8 mouse cellular contexts compared by ENCODE assay signal in genomic region chr16:38483582-38484309, GRCm38 (mm10). TPM values are rescaled to one million over a fixed set of nuclear protein-coding genes. Genes with fewer than 3 reads are reported as not detected.
DNase-seq lines count a peak whose midpoint lies in the region; ATAC-seq and TF ChIP-seq lines count a peak whose summit lies in the region.

No protein-coding gene starts in this region.

- H3K9ac ChIP-seq in forebrain, embryonic 15.5 days (replicated peaks) = peak overlapping the region; percentile 15; the same call in 1 of the 2 replicates
- H3K9ac ChIP-seq in midbrain, embryonic 11.5 days (ENCODE audit: low read length) = no peak overlapping the region

- intact Hi-C loops in left cerebral cortex, adult 2 months (cut with DNase I) = loop anchor here (5.0 kb wide), 1 partner anchor 106 kb away; no protein-coding TSS in a partner anchor
- intact Hi-C loops in left cerebral cortex, postnatal 14 days (cut with DNase I) = loop anchor here (5.0 to 10.0 kb wide), 2 partner anchors 109 to 136 kb away; partner anchors contain the start of genes Cox17 and Gm21987

- peak overlapping the region; percentile 32 for H3K4me3 ChIP-seq in left cerebral cortex, adult 2 months
- H3K4me3 ChIP-seq in forebrain, embryonic 15.5 days = peak overlapping the region; percentile 38
- H3K4me3 ChIP-seq in midbrain, embryonic 11.5 days (ENCODE audit: low read depth, low read length) = peak overlapping the region; percentile 26

- no peak for TF ChIP-seq CTCF in left cerebral cortex, adult 2 months (IDR thresholded peaks at IDR 0.05)

- WGBS in forebrain, embryonic 15.5 days = 46% methylated on average over 40 of the region's 42 CpGs
- WGBS in midbrain, embryonic 11.5 days = 39% methylated on average over 42 of the region's 42 CpGs

- no peak for DNase-seq in left cerebral cortex, adult 2 months (ENCODE audit: extremely low spot score in 1 of 2, low spot score in 2 of 2)
- no peak for DNase-seq in left cerebral cortex, postnatal 14 days (ENCODE audit: low spot score in 2 of 2)
- DNase-seq in kidney, postnatal 14 days = peak; percentile 7
- peak; percentile 85 for DNase-seq in midbrain, embryonic 11.5 days (ENCODE audit: low spot score, missing footprints)
- DNase-seq in thymus, postnatal 0 days (ENCODE audit: low spot score) = peak; percentile 10
- DNase-seq in right cerebral cortex, postnatal 36 days (ENCODE audit: low spot score in 2 of 2) = no peak
- DNase-seq in cerebellum, postnatal 25 days = no peak

- no peaks in the 10 kb centered on the region for H3K36me3 ChIP-seq in forebrain, embryonic 15.5 days
- no peaks in the 10 kb centered on the region for H3K36me3 ChIP-seq in midbrain, embryonic 11.5 days (ENCODE audit: control insufficient read depth, insufficient read depth, low read length)

- H3K4me1 ChIP-seq in forebrain, embryonic 15.5 days = 0 out of 2 replicates have a peak, but pooled peaks cover 5% of the 10 kb centered on the region
- no peaks in the 10 kb centered on the region; the same call in 1 of the 2 replicates for H3K4me1 ChIP-seq in midbrain, embryonic 11.5 days (ENCODE audit: control insufficient read depth, insufficient read depth, low read length)

- ATAC-seq in forebrain, embryonic 15.5 days (replicated peaks) = peak; percentile 32; the same call in 1 of the 2 replicates
- ATAC-seq in midbrain, embryonic 11.5 days (ENCODE audit: low FRiP score) = peak; percentile 52

- H3K27ac ChIP-seq in left cerebral cortex, adult 2 months = no peak overlapping the region
- H3K27ac ChIP-seq in forebrain, embryonic 15.5 days (replicated peaks) = no peak overlapping the region
- H3K27ac ChIP-seq in midbrain, embryonic 11.5 days (ENCODE audit: low read depth, low read length) = no peak overlapping the region

- H3K27me3 ChIP-seq in forebrain, embryonic 15.5 days = no peaks in the 10 kb centered on the region
- H3K27me3 ChIP-seq in midbrain, embryonic 11.5 days (ENCODE audit: control insufficient read depth, insufficient read depth, low read length) = peaks cover 6% of the 10 kb centered on the region

- H3K9me3 ChIP-seq in forebrain, embryonic 15.5 days = no peaks in the 10 kb centered on the region; the same call in 1 of the 2 replicates
- no peaks in the 10 kb centered on the region for H3K9me3 ChIP-seq in midbrain, embryonic 11.5 days (ENCODE audit: control insufficient read depth, low read length)

- peak overlapping the region; percentile 52 for H3K4me2 ChIP-seq in forebrain, embryonic 15.5 days (replicated peaks)
- H3K4me2 ChIP-seq in midbrain, embryonic 11.5 days = peak overlapping the region; percentile 43

RNA-seq across cellular contexts. Expression of gene Cd80, which starts 28.4 kb away (rescaled TPM):
- under 1 TPM; 0.27 to 0.54 TPM for total RNA-seq in left cerebral cortex, adult 2 months (2021)
- total RNA-seq in left cerebral cortex, postnatal 14 days (2021) = under 1 TPM; 0.30 to 0.46 TPM
- polyA plus RNA-seq in forebrain, embryonic 15.5 days (2015; fragmentation: Nextera tagmentation; extraction: Ambion mirVana) = 0.55 and 0.59 TPM in 2 replicates
- polyA plus RNA-seq in midbrain, embryonic 11.5 days (2014; fragmentation: Nextera tagmentation; extraction: Ambion mirVana) = 0.42 and 0.65 TPM in 2 replicates
- 0.72 and 0.82 TPM in 2 replicates for polyA plus RNA-seq in thymus, postnatal 0 days (2015; fragmentation: Nextera tagmentation; extraction: Ambion mirVana)

RNA-seq across cellular contexts. Expression of gene Adprh, which starts 31.2 kb away (rescaled TPM):
- total RNA-seq in left cerebral cortex, adult 2 months (2021) = 10 to 100 TPM; 60.9 to 61.6 TPM
- total RNA-seq in left cerebral cortex, postnatal 14 days (2021) = 10 to 100 TPM; 61.4 to 63.4 TPM
- 131 and 141 TPM in 2 replicates for polyA plus RNA-seq in forebrain, embryonic 15.5 days (2015; fragmentation: Nextera tagmentation; extraction: Ambion mirVana)
- 122 and 134 TPM in 2 replicates for polyA plus RNA-seq in midbrain, embryonic 11.5 days (2014; fragmentation: Nextera tagmentation; extraction: Ambion mirVana)
- 90.2 and 91.5 TPM in 2 replicates for polyA plus RNA-seq in thymus, postnatal 0 days (2015; fragmentation: Nextera tagmentation; extraction: Ambion mirVana)

RNA-seq across cellular contexts. Expression of gene Timmdc1, which starts 38.7 kb away (rescaled TPM):
- total RNA-seq in left cerebral cortex, adult 2 months (2021) = 10 to 100 TPM; 32.2 to 33.4 TPM
- 10 to 100 TPM; 30.2 to 31.5 TPM for total RNA-seq in left cerebral cortex, postnatal 14 days (2021)
- 37.9 and 39.3 TPM in 2 replicates for polyA plus RNA-seq in forebrain, embryonic 15.5 days (2015; fragmentation: Nextera tagmentation; extraction: Ambion mirVana)
- 27.6 and 29.2 TPM in 2 replicates for polyA plus RNA-seq in midbrain, embryonic 11.5 days (2014; fragmentation: Nextera tagmentation; extraction: Ambion mirVana)
- polyA plus RNA-seq in thymus, postnatal 0 days (2015; fragmentation: Nextera tagmentation; extraction: Ambion mirVana) = 29.4 and 30.1 TPM in 2 replicates

RNA-seq across cellular contexts. Expression of gene Pla1a, which starts 50.8 kb away (rescaled TPM):
- 1 to 10 TPM; 1.5 to 2.5 TPM for total RNA-seq in left cerebral cortex, adult 2 months (2021)
- 1 to 10 TPM in 1 of 2 experiments, under 1 TPM in 1; 0.57 to 1.3 TPM for total RNA-seq in left cerebral cortex, postnatal 14 days (2021)
- polyA plus RNA-seq in forebrain, embryonic 15.5 days (2015; fragmentation: Nextera tagmentation; extraction: Ambion mirVana) = 0.34 and 0.41 TPM in 2 replicates
- 0.23 and 0.59 TPM in 2 replicates for polyA plus RNA-seq in midbrain, embryonic 11.5 days (2014; fragmentation: Nextera tagmentation; extraction: Ambion mirVana)
- polyA plus RNA-seq in thymus, postnatal 0 days (2015; fragmentation: Nextera tagmentation; extraction: Ambion mirVana) = 2.2 and 2.8 TPM in 2 replicates

Comparison
In these comparisons a context has a peak if more than half of its experiments do, and no peak if none do; other contexts are left out.
1. DNase-seq: peak in kidney, postnatal 14 days (single experiment), midbrain, embryonic 11.5 days (single experiment) and thymus, postnatal 0 days (single experiment); none in left cerebral cortex, adult 2 months (0 of 2), left cerebral cortex, postnatal 14 days (0 of 2), right cerebral cortex, postnatal 36 days (0 of 2) and cerebellum, postnatal 25 days (0 of 2).
2. Peak in every context shown above with its lines, with median percentiles within 50 percentile points of each other: H3K4me3 ChIP-seq.